Mouse (Mus musculus): ENCODE measurements around the gene Gm35315.

GRCm38 (mm10) chr5:110139325-110139724 lies 45.1 kb upstream of the Gm35315 start:
- TF ChIP-seq CTCF (IDR thresholded peaks at IDR 0.05; ENCODE audit: low read depth): no peak
- TF ChIP-seq EP300 (optimal IDR thresholded peaks at IDR 0.05): no peak

Measured in stomach, postnatal 0 days (tissue).